Mouse (Mus musculus) heart, embryonic 14.5 days (tissue): ENCODE data around the gene Tex21. TPM values are rescaled to one million over a fixed set of nuclear protein-coding genes. Genes with fewer than 3 reads are reported as not detected.

ENCODE experiments used
- ATAC-seq: fragments of 200-750 bp; cut with Nextera tagmentation; 2 replicates; pipeline ENCODE4 v1.8.0; 2017; ENCODE audit warnings: low read depth, moderate TSS enrichment; ENCODE audit not compliant: insufficient number of reproducible peaks, insufficient read depth, low FRiP score
- H3K27ac ChIP-seq, 2 experiments: fragments of 200-500 bp in 1 of 2; fragments of 300-500 bp in 1 of 2; sonication (generic) in 1 of 2; replicated peaks in 1 of 2; 2 replicates each; pipeline ENCODE4 v1.5.1; 2012 to 2014; ENCODE audit warnings: low read depth in 2 of 2, low read length in 2 of 2, control low read depth in 1 of 2, mild to moderate bottlenecking in 1 of 2, mixed read lengths in 1 of 2; ENCODE audit not compliant: control insufficient read depth in 1 of 2, insufficient read depth in 1 of 2
- H3K27me3 ChIP-seq: fragments of 300-500 bp; sonication (generic); 2 replicates; pipeline ENCODE4 v1.6.1; 2014; ENCODE audit warnings: mild to moderate bottlenecking, low read length, control low read depth; ENCODE audit not compliant: control insufficient read depth, insufficient read depth
- H3K36me3 ChIP-seq: fragments of 300-500 bp; sonication (generic); 2 replicates; pipeline ENCODE4 v1.6.1; 2014; ENCODE audit warnings: mild to moderate bottlenecking, control low read depth, low read length, mixed read lengths; ENCODE audit not compliant: control insufficient read depth, insufficient read depth
- H3K4me1 ChIP-seq, 2 experiments: fragments of 200-500 bp in 1 of 2; fragments of 300-500 bp in 1 of 2; sonication (generic) in 1 of 2; 2 replicates each; pipeline ENCODE4 v1.6.1; 2012 to 2014; ENCODE audit warnings: low read length in 2 of 2, control low read depth in 1 of 2, mixed read lengths in 1 of 2; ENCODE audit not compliant: control insufficient read depth in 2 of 2, insufficient read depth in 2 of 2
- H3K4me2 ChIP-seq: fragments of 300-500 bp; sonication (generic); 2 replicates; pipeline ENCODE4 v1.6.1; 2014; ENCODE audit warnings: mild to moderate bottlenecking, low read length
- H3K4me3 ChIP-seq, 2 experiments: fragments of 200-500 bp in 1 of 2; fragments of 300-500 bp in 1 of 2; sonication (generic) in 1 of 2; 2 replicates each; pipeline ENCODE4 v1.5.1; 2012 to 2014; ENCODE audit warnings: low read length in 2 of 2, mild to moderate bottlenecking in 2 of 2, control low read depth in 1 of 2, low read depth in 1 of 2, moderate library complexity in 1 of 2; ENCODE audit not compliant: control insufficient read depth in 1 of 2, insufficient read depth in 1 of 2
- H3K9ac ChIP-seq: fragments of 300-500 bp; sonication (generic); 2 replicates; pipeline ENCODE4 v1.6.1; 2014; ENCODE audit warnings: mild to moderate bottlenecking, low read length
- H3K9me3 ChIP-seq: fragments of 300-500 bp; sonication (generic); 2 replicates; pipeline ENCODE4 v1.6.1; 2016; ENCODE audit warnings: low read length, control low read depth; ENCODE audit not compliant: control insufficient read depth
- WGBS: fragments of 180-500 bp; shearing (Covaris S2); extraction: QIAGEN DNeasy Blood & Tissue Kit; methylation state at CpG from one replicate; pipeline ENCODE4 v1.1.7; 2014; 5-methylcytosine and 5-hydroxymethylcytosine counted together
- polyA plus RNA-seq: library from polyadenylated mRNA; unstranded; fragments of >200 nt; fragmentation: Nextera tagmentation; extraction: Ambion mirVana; gene quantifications from 2 replicates; pipeline ENCODE4 v1.2.1, GENCODE M21; 2014

The Tex21 gene
- polyA plus RNA-seq, 1 experiment from 2014 or later = 0.22 TPM

DNA sequence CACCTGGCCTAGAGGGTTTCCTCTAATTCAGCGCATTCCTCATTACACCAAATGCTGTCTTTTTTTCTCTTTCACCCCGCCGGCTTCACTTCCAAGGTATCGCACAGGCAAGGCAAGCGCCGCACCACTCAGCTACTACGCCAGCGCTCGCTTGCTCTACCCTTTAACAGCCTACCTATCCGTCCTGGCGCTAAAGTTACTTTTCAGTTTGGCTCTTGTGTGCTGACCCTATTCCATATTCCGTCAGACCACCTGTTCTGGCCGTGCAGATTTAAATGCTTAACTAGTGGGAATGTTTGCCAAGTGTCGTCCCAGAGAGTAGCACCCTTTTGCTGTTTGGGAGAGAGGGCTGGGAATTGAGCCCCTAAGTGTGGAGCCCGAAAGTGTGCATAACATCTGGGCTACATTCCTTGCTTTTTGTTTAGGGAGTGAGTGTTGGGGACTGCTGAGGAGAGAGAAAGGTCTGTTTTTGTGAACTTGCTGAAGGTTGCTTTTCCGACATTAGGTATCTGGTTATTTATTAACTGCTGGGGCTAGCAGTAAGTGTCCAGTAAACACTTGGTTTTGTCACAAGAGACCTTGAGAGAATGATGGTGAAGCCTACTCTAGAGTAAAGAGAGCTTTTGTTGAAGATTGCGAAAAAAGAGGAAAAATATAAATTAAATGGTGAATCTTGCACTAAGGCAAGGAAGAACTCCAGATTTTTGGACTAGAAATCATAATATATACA, 9.7 kb upstream of the Tex21 start:
- no peak overlapping the region; a peak in 1 of 4 replicates for H3K27ac ChIP-seq
- 8% methylated on average over 17 of the region's 17 CpGs for WGBS
- no peaks in the 10 kb centered on the region for H3K9me3 ChIP-seq
- H3K36me3 ChIP-seq = no peaks in the 10 kb centered on the region
- ATAC-seq = no peak
- H3K4me2 ChIP-seq = peak overlapping the region; percentile 88
- H3K9ac ChIP-seq = peak overlapping the region; percentile 79
- peaks cover 2 to 9% of the 10 kb centered on the region in 2 experiments; a peak in 2 of 4 replicates for H3K4me1 ChIP-seq
- H3K27me3 ChIP-seq = no peaks in the 10 kb centered on the region
- H3K4me3 ChIP-seq = peak overlapping the region; percentile 51 to 76

DNA sequence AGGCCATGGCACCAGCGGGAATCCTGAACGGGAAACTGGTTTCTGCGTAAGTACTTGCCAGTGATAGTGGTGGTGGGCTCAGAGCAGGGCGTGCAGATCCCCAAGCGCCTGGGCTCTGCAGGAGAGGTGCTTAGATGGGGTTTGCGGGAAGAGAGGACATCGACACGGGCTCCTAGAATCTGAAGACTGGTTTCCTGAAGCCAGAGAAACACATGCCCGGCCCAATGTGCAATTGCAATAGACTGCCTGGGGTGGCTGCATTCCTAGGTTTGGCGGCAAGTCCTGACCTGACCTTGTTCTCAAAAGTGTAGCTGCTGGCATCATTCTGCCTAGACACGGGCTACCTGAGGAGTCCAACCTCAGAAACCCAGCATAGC, 8.9 kb upstream of the Tex21 start:
- Histone ChIP-seq H3K9me3 (no peaks in the 10 kb centered on the region), H3K9ac (peak overlapping the region; percentile 79), H3K4me3 (peak overlapping the region; percentile 51 to 76), H3K27me3 (no peaks in the 10 kb centered on the region), H3K4me2 (peak overlapping the region; percentile 88), H3K4me1 (peaks cover 2 to 9% of the 10 kb centered on the region in 2 experiments; a peak in 2 of 4 replicates), H3K27ac (peak overlapping the region; percentile 17 to 71), H3K36me3 (no peaks in the 10 kb centered on the region)
- under 1% methylated on average over 11 of the region's 11 CpGs for WGBS
- ATAC-seq = no peak; the same call in 1 of the 2 replicates

DNA sequence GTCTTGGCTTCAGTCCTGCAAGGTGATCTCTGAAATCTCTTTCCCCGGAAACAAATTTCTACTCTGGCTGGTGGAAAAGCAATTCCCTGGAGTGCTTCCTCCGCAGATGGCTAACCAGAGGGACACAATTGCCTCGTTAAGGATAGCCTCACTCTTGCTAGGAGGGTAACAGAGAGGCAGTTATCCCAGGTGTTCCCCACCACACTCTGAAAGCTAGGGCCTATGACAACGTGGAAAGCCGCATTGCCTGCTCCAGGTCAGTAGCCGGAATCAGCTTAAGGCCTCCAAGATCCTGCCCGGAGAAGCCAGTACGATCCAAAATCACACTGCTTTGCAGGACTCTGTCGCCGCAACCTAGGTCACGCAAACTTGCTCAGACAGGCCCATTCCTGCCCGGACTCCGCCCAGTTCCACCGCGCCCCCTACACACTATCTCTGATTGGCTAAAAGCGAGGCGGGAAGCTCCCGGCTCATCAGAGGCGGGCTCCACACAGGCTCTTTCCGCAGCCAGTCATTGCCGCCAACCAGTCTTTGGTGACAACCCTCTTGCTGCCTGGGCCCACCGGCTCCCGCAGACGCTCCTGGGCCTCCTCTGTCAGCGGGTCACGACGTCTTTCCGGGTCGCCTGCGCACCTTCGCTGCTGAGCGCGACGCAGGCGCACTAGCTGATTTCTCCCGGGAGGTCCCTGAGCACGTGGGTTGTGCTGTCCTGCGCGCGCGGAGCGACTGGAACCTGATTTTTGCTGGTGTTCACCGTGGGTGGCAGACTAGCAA, 8.4 kb upstream of the Tex21 start, which contains the start of gene Mthfd1:
TSS of gene Mthfd1 (plus strand) at position 574 of the 774 bp plus-strand sequence.
- Histone ChIP-seq H3K4me3 (peak within 1 kb of the TSS; percentile 51 to 76), H3K27ac (peak within 1 kb of the TSS; percentile 67 to 71), H3K9me3 (no peaks in the 10 kb centered on the region), H3K4me1 (peaks cover 2 to 9% of the 10 kb centered on the region in 2 experiments; a peak in 2 of 4 replicates), H3K4me2 (peak within 1 kb of the TSS; percentile 88), H3K27me3 (no peaks in the 10 kb centered on the region), H3K36me3 (no peaks in the 10 kb centered on the region), H3K9ac (peak within 1 kb of the TSS; percentile 79)
- ATAC-seq = peak; percentile 99
- whole genome bisulfite sequencing = 2% methylated on average over 43 of the region's 43 CpGs

DNA sequence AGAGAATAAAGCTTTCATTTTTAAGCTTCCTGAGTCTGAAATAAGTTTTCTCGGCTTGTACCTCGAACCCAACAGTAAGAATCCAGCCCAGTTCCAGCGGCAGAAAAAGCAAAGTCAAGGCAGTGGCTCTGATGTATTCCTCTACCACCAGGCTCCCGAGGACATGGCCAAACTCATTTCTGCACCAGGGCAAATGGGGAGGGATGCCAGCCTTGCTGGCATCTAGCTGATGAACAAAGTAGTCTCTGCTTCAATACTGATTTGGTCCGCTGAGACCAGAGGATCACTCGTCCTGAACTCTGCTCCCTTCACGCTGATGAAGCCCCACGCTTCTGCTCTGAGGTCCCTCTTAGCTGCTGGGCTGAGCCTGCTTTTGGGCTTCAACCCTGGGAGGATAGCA, 7.4 kb upstream of the Tex21 start:
- Histone ChIP-seq H3K27me3 (no peaks in the 10 kb centered on the region), H3K4me2 (no peak overlapping the region), H3K9me3 (no peaks in the 10 kb centered on the region), H3K4me3 (no peak overlapping the region), H3K27ac (no peak overlapping the region), H3K9ac (no peak overlapping the region), H3K4me1 (peaks cover 2 to 9% of the 10 kb centered on the region in 2 experiments; a peak in 2 of 4 replicates), H3K36me3 (no peaks in the 10 kb centered on the region)
- ATAC-seq = no peak
- WGBS = 71% methylated on average over 8 of the region's 8 CpGs

DNA sequence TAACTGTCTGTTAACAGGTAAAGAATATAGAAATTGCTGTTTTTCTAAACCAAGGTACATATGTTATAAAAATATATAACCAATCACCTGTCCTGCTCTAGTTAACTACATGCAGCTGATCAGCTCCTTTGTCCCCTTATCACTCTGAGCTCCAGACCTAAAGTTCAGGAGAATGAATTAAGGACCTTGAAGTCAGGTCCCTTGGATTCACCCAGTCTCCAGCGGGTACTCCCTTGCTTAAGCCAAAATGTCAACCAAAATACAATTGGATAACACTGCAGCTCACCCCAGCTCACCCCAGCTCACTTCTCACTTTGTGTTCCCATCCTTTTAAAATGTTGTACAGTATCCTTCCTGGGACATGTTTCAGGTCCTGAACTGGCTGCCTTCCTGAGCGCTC, 7.0 kb upstream of the Tex21 start:
- Histone ChIP-seq H3K4me1 (peaks cover 2 to 9% of the 10 kb centered on the region in 2 experiments; a peak in 2 of 4 replicates), H3K27me3 (no peaks in the 10 kb centered on the region), H3K36me3 (no peaks in the 10 kb centered on the region), H3K4me3 (no peak overlapping the region), H3K9ac (no peak overlapping the region), H3K9me3 (no peaks in the 10 kb centered on the region), H3K27ac (no peak overlapping the region), H3K4me2 (no peak overlapping the region)
- 82% methylated on average over 2 of the region's 2 CpGs for WGBS
- no peak for ATAC-seq

DNA sequence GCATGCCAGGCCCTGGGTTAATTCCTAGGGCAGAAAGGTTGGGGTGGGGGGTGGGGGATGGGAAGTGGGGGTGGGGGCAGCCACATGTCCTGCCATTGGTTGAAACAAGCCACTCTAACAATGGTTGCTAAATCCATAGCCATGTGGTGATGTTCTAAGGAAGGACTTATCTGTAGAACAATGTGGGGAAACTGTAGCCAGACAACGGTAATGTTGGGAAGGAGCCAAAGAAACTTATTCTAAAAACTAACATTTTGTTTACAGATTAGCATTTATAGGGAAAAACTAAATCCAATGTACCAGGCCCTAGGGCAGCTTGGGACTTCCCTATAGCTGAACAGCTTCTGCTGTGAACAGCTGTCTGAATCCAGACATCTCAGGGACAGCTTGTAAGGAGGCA, 6.5 kb upstream of the Tex21 start:
- no peak overlapping the region for H3K4me2 ChIP-seq
- ATAC-seq = no peak
- H3K4me3 ChIP-seq = no peak overlapping the region

DNA sequence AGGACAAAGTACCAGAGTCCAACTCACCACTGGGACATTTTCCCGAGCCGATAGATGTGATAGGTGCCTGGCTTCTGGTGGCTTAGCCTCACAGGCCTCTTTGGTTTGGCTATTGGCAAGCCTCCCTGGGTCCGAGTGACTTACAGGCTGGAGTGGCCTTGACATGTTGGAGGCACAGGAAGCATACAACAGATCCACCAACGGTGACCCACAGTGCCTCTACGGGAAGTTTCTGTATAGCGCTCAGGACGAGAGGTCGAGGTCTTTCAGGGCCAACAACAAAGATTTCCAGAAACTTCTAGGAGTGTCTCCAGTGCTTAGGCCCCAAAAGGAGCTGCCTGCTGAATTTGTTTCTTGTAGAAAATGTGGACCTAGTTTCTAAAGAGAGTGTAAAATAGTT, 1.6 kb downstream of the Tex21 start:
- Histone ChIP-seq H3K9ac (no peak overlapping the region), H3K4me1 (no peaks in the 10 kb centered on the region), H3K27ac (no peak overlapping the region), H3K27me3 (no peaks in the 10 kb centered on the region), H3K9me3 (no peaks in the 10 kb centered on the region), H3K4me2 (no peak overlapping the region), H3K4me3 (no peak overlapping the region), H3K36me3 (no peaks in the 10 kb centered on the region)
- WGBS = 79% methylated on average over 8 of the region's 8 CpGs
- no peak for ATAC-seq

More for the DNA sequence above, 6.5 kb upstream of the Tex21 start:
- peaks cover 2 to 9% of the 10 kb centered on the region in 2 experiments; a peak in 2 of 4 replicates for H3K4me1 ChIP-seq
- no peak overlapping the region for H3K27ac ChIP-seq
- H3K9ac ChIP-seq = no peak overlapping the region
- H3K36me3 ChIP-seq = no peaks in the 10 kb centered on the region
- no peaks in the 10 kb centered on the region for H3K27me3 ChIP-seq
- 70% methylated on average over 1 of the region's 1 CpGs for WGBS
- H3K9me3 ChIP-seq = no peaks in the 10 kb centered on the region
